Mouse (Mus musculus) intestine, embryonic 15.5 days (tissue): ENCODE results near the gene Itga1. TPM values are rescaled to one million over a fixed set of nuclear protein-coding genes. Genes with fewer than 3 reads are reported as not detected.
A peak's percentile ranks its signal among the peaks of the same experiment; 100 is the strongest.

Source experiments
- ATAC-seq: fragments of 200-750 bp; cut with Nextera tagmentation; 2 replicates; pipeline ENCODE4 v1.8.0; 2017; ENCODE audit warnings: moderate TSS enrichment, moderate library complexity
- H3K27ac ChIP-seq: fragments of 300-500 bp; sonication (generic); 2 replicates; pipeline ENCODE4 v1.5.1; 2015; ENCODE audit warnings: mild to moderate bottlenecking, inconsistent platforms
- H3K27me3 ChIP-seq: fragments of 300-500 bp; sonication (generic); replicated peaks from 2 replicates; pipeline ENCODE4 v1.6.1; 2015; ENCODE audit warnings: inconsistent platforms
- H3K36me3 ChIP-seq: fragments of 300-500 bp; sonication (generic); 2 replicates; pipeline ENCODE4 v1.6.1; 2015; ENCODE audit warnings: inconsistent platforms
- H3K4me1 ChIP-seq: fragments of 300-500 bp; sonication (generic); replicated peaks from 2 replicates; pipeline ENCODE4 v1.6.1; 2015; ENCODE audit warnings: inconsistent platforms
- H3K4me2 ChIP-seq: fragments of 300-500 bp; sonication (generic); replicated peaks from 2 replicates; pipeline ENCODE4 v1.6.1; 2015; ENCODE audit warnings: mild to moderate bottlenecking, inconsistent platforms
- H3K4me3 ChIP-seq: fragments of 300-500 bp; sonication (generic); replicated peaks from 2 replicates; pipeline ENCODE4 v1.5.1; 2015; ENCODE audit warnings: inconsistent platforms
- H3K9ac ChIP-seq: fragments of 300-500 bp; sonication (generic); 2 replicates; pipeline ENCODE4 v1.6.1; 2015; ENCODE audit warnings: inconsistent platforms
- H3K9me3 ChIP-seq: fragments of 300-500 bp; sonication (generic); 2 replicates; pipeline ENCODE4 v1.6.1; 2016; ENCODE audit warnings: inconsistent platforms
- WGBS: fragments of 180-500 bp; shearing (Covaris S2); methylation state at CpG from one replicate; pipeline ENCODE4 v1.1.7; 2015; 5-methylcytosine and 5-hydroxymethylcytosine counted together
- polyA plus RNA-seq: library from polyadenylated mRNA; unstranded; fragments of >200 nt; fragmentation: Nextera tagmentation; extraction: Ambion mirVana; gene quantifications from 2 replicates; pipeline ENCODE4 v1.2.1, GENCODE M21; 2015

Gene Itga1
- polyA plus RNA-seq, 1 experiment from 2014 or later: 18.0 TPM

GRCm38 (mm10) chr13:114933541-114933940 is 168.2 kb downstream of the Itga1 start:
- WGBS: 82% methylated on average over 7 of the region's 7 CpGs
- Histone ChIP-seq H3K4me3 (no peak overlapping the region), H3K9ac (no peak overlapping the region), H3K27ac (no peak overlapping the region), H3K27me3 (no peaks in the 10 kb centered on the region), H3K36me3 (no peaks in the 10 kb centered on the region), H3K9me3 (no peaks in the 10 kb centered on the region), H3K4me2 (no peak overlapping the region), H3K4me1 (0 out of 2 replicates have a peak, but pooled peaks cover 5% of the 10 kb centered on the region)
- ATAC-seq: no peak

GRCm38 (mm10) chr13:114931775-114932294 is 169.9 kb downstream of the Itga1 start, which contains the start of gene Itga2:
Itga2 (minus strand) TSS chr13:114932100.
- Histone ChIP-seq H3K4me1 (0 out of 2 replicates have a peak, but pooled peaks cover 5% of the 10 kb centered on the region), H3K4me3 (peak within 1 kb of the TSS; percentile 52), H3K4me2 (peak within 1 kb of the TSS; percentile 84), H3K36me3 (no peaks in the 10 kb centered on the region), H3K27me3 (no peaks in the 10 kb centered on the region), H3K9ac (peak within 1 kb of the TSS; percentile 53), H3K27ac (peak within 1 kb of the TSS; percentile 77), H3K9me3 (no peaks in the 10 kb centered on the region)
- peak; percentile 90 for ATAC-seq
- WGBS: 1% methylated on average over 28 of the region's 28 CpGs

GRCm38 (mm10) chr13:114930996-114931649 is 170.6 kb downstream of the Itga1 start:
- H3K36me3 ChIP-seq: no peaks in the 10 kb centered on the region
- H3K4me3 ChIP-seq: peak overlapping the region; percentile 52
- H3K9me3 ChIP-seq: no peaks in the 10 kb centered on the region
- H3K27ac ChIP-seq: peak overlapping the region; percentile 77
- H3K27me3 ChIP-seq: no peaks in the 10 kb centered on the region
- WGBS: under 1% methylated on average over 10 of the region's 10 CpGs
- H3K9ac ChIP-seq: peak overlapping the region; percentile 53
- ATAC-seq: peak; percentile 74
- H3K4me1 ChIP-seq: 0 out of 2 replicates have a peak, but pooled peaks cover 5% of the 10 kb centered on the region
- H3K4me2 ChIP-seq: peak overlapping the region; percentile 84

GRCm38 (mm10) chr13:114924785-114925184 is 177.0 kb downstream of the Itga1 start:
- Histone ChIP-seq H3K4me3 (no peak overlapping the region), H3K27ac (no peak overlapping the region), H3K36me3 (no peaks in the 10 kb centered on the region), H3K9me3 (no peaks in the 10 kb centered on the region), H3K4me2 (no peak overlapping the region), H3K27me3 (no peaks in the 10 kb centered on the region), H3K4me1 (0 out of 2 replicates have a peak, but pooled peaks cover 7% of the 10 kb centered on the region), H3K9ac (no peak overlapping the region)
- WGBS: 61% methylated on average over 1 of the region's 1 CpGs
- no peak for ATAC-seq

- H3K9me3 ChIP-seq: no peaks in the 10 kb centered on the region
- ATAC-seq: peak; percentile 86
- H3K4me2 ChIP-seq: peak overlapping the region; percentile 47
- no peaks in the 10 kb centered on the region for H3K36me3 ChIP-seq
- H3K27ac ChIP-seq: no peak overlapping the region
- H3K4me1 ChIP-seq: 0 out of 2 replicates have a peak, but pooled peaks cover 7% of the 10 kb centered on the region
- H3K4me3 ChIP-seq: no peak overlapping the region
- WGBS: 33% methylated on average over 9 of the region's 9 CpGs
- H3K9ac ChIP-seq: no peak overlapping the region
- no peaks in the 10 kb centered on the region for H3K27me3 ChIP-seq
These were observed 178.4 kb downstream of the Itga1 start for GRCm38 (mm10) chr13:114923331-114923730.

- Histone ChIP-seq H3K4me1 (peaks cover 2% of the 10 kb centered on the region; the same call in 1 of the 2 replicates), H3K27ac (no peak overlapping the region), H3K4me3 (no peak overlapping the region), H3K36me3 (no peaks in the 10 kb centered on the region), H3K9me3 (no peaks in the 10 kb centered on the region), H3K4me2 (no peak overlapping the region), H3K27me3 (no peaks in the 10 kb centered on the region), H3K9ac (no peak overlapping the region)
- WGBS: 42% methylated on average over 5 of the region's 5 CpGs
- ATAC-seq: peak; percentile 11; the same call in 1 of the 2 replicates
These were observed 186.0 kb downstream of the Itga1 start for GRCm38 (mm10) chr13:114915767-114916166.

GRCm38 (mm10) chr13:114914963-114915362 is 186.8 kb downstream of the Itga1 start:
- peak overlapping the region; percentile 3; the same call in 1 of the 2 replicates for H3K4me2 ChIP-seq
- no peaks in the 10 kb centered on the region for H3K27me3 ChIP-seq
- peak; percentile 94 for ATAC-seq
- WGBS: 44% methylated on average over 4 of the region's 4 CpGs
- no peaks in the 10 kb centered on the region for H3K36me3 ChIP-seq
- H3K4me3 ChIP-seq: no peak overlapping the region
- no peaks in the 10 kb centered on the region for H3K9me3 ChIP-seq
- peaks cover 2% of the 10 kb centered on the region; the same call in 1 of the 2 replicates for H3K4me1 ChIP-seq
- H3K9ac ChIP-seq: no peak overlapping the region
- H3K27ac ChIP-seq: peak overlapping the region; percentile 49

GRCm38 (mm10) chr13:114914559-114914958 is 187.2 kb downstream of the Itga1 start:
- 57% methylated on average over 4 of the region's 4 CpGs for WGBS
- Histone ChIP-seq H3K4me3 (no peak overlapping the region), H3K36me3 (no peaks in the 10 kb centered on the region), H3K27ac (peak overlapping the region; percentile 49), H3K4me2 (peak overlapping the region; percentile 3; the same call in 1 of the 2 replicates), H3K9me3 (no peaks in the 10 kb centered on the region), H3K27me3 (no peaks in the 10 kb centered on the region), H3K9ac (no peak overlapping the region), H3K4me1 (peaks cover 2% of the 10 kb centered on the region; the same call in 1 of the 2 replicates)
- peak; percentile 77 for ATAC-seq

- H3K9me3 ChIP-seq: no peaks in the 10 kb centered on the region
- H3K9ac ChIP-seq: no peak overlapping the region
- no peaks in the 10 kb centered on the region for H3K36me3 ChIP-seq
- H3K4me3 ChIP-seq: no peak overlapping the region
- H3K27me3 ChIP-seq: no peaks in the 10 kb centered on the region
- no peak overlapping the region for H3K27ac ChIP-seq
- ATAC-seq: no peak
- no peaks in the 10 kb centered on the region for H3K4me1 ChIP-seq
- no peak overlapping the region for H3K4me2 ChIP-seq
- 85% methylated on average over 9 of the region's 9 CpGs for WGBS
These were observed 191.1 kb downstream of the Itga1 start for GRCm38 (mm10) chr13:114910629-114911028.

GRCm38 (mm10) chr13:114909514-114909913 is 192.2 kb downstream of the Itga1 start:
- ATAC-seq: no peak
- H3K9me3 ChIP-seq: no peaks in the 10 kb centered on the region
- no peak overlapping the region for H3K27ac ChIP-seq
- WGBS: 86% methylated on average over 5 of the region's 5 CpGs
- no peaks in the 10 kb centered on the region for H3K36me3 ChIP-seq
- no peaks in the 10 kb centered on the region for H3K4me1 ChIP-seq
- no peaks in the 10 kb centered on the region for H3K27me3 ChIP-seq
- H3K4me3 ChIP-seq: no peak overlapping the region
- H3K4me2 ChIP-seq: no peak overlapping the region
- H3K9ac ChIP-seq: no peak overlapping the region

- Histone ChIP-seq H3K36me3 (no peaks in the 10 kb centered on the region), H3K27ac (no peak overlapping the region), H3K4me3 (no peak overlapping the region), H3K4me2 (no peak overlapping the region), H3K4me1 (no peaks in the 10 kb centered on the region), H3K27me3 (no peaks in the 10 kb centered on the region), H3K9ac (no peak overlapping the region), H3K9me3 (no peaks in the 10 kb centered on the region)
- WGBS: 84% methylated on average over 4 of the region's 4 CpGs
- no peak for ATAC-seq
These were observed 193.9 kb downstream of the Itga1 start for GRCm38 (mm10) chr13:114907876-114908275.
